Mouse (Mus musculus) left cerebral cortex, postnatal 14 days (tissue): ENCODE measurements around the gene Kpna7. TPM values are rescaled to one million over a fixed set of nuclear protein-coding genes. Genes with fewer than 3 reads are reported as not detected.
"Not testable (repeated sequence)": the region's sequence is repeated elsewhere in the genome, so short reads cannot be mapped to it uniquely, and the experiment has no call there.

ENCODE experiments used
- DNase-seq, 2 experiments: peaks; one replicate each; pipeline ENCODE4 v3.0.0; 2021 to 2022; ENCODE audit warnings: low spot score in 2 of 2, mixed read lengths in 1 of 2
- intact Hi-C: fragments of 180-260 bp; cut with DNase I; formaldehyde crosslinking; loops from one replicate; pipeline ENCODE4 v1.15.1; 2025
- total RNA-seq, 2 experiments: library from RNA; stranded (reverse); gene quantifications; 2 replicates each; pipeline ENCODE4 v1.2.3; 2021

Gene Kpna7
- total RNA-seq, 2 experiments from 2014 or later = not detected

GRCm38 (mm10) chr5:145105694-145106275 lies 22.0 kb upstream of the Kpna7 start:
- intact Hi-C loops = no loop called here
- no peak for DNase-seq

DNA sequence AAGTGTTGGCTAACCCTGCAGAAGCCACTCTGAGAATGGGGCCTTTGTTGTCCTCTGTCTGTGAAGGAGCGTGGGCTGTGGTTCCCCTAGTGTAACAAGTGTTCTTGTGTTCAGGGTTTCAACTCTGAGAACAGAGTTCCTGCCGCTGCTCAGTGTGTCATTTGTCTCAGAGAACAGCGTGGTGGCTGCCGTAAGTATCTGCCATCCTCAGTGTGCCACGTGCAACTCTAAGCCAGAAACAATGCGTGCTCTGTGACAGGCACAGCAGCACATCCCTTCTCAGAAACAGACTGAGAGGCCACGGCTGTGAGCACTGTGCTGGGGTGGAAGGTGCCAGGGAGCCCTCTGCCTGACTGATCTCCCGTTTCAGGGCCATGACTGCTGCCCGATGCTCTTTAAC lies 20.5 kb upstream of the Kpna7 start:
- DNase-seq = peak; percentile 33 to 51

GRCm38 (mm10) chr5:145102706-145103105 lies 18.9 kb upstream of the Kpna7 start:
- DNase-seq = no peak
- intact Hi-C loops = no loop called here

More for the DNA sequence above, 20.5 kb upstream of the Kpna7 start:
- intact Hi-C loops = no loop called here

DNA sequence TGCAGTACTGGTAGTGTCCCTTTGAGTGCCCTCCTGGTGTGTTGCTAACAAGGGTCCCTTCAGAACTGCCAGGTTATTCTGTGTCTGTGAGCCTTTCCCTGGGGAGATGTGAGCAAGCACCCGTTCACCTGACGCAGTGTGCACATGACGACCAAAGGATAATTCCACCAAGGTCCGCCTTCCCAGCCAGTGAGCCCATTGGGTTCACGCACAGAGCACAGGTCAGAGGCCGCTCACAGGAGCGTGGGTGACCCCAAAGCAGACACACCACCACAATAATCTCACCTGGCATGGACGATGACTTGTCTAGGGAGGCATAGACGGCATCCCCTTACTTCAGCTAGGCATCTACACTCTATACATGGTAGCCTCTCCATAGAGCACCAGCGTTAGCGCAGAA lies 17.6 kb upstream of the Kpna7 start:
- DNase-seq, intact Hi-C loops: not testable (repeated sequence)

DNA sequence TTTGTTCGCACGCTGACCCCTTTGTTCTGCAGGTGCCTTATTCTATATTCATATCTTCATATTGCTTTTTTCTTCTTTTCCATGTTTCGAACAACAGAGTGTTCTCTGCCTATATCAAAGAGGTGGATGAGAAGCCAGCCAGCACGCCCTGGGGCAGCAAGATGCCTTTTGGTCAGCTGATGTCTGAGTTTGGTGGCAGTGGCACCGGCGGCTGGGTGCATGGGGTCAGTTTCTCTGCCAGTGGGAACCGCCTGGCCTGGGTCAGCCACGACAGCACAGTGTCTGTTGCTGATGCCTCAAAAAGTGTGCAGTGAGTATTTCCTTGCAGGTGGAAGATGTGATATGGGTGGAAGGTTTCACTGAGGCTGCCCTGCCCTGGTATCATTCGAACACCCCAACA lies 17.1 kb upstream of the Kpna7 start:
- DNase-seq = no peak
- intact Hi-C loops = no loop called here

GRCm38 (mm10) chr5:145098340-145098821 lies 14.6 kb upstream of the Kpna7 start:
- intact Hi-C loops = no loop called here

GRCm38 (mm10) chr5:145096195-145096594 lies 12.4 kb upstream of the Kpna7 start:
- intact Hi-C loops = no loop called here
- DNase-seq = no peak

More at GRCm38 (mm10) chr5:145098340-145098821, 14.6 kb upstream of the Kpna7 start:
- no peak for DNase-seq

DNA sequence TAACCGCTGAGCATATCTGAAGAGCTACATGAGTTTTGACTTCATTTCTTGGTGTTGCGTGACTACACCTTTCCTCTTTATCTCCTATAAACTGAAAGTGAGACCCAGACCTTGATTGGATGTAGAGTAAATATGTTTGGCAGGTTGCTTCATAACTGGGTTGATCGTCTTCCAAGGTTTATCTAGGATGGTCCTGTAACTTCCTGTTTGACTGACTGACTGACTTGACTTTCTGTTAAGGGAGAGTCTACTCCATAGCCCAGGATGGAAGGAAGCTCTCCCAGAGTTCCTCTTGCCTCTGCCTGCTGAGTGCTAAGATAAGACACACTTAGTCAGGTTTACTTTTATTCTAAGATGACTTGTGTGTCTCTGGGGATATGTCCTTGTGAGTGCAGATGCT lies 6.0 kb upstream of the Kpna7 start:
- DNase-seq = no peak
- intact Hi-C loops = no loop called here

GRCm38 (mm10) chr5:145088186-145088585 lies 4.4 kb upstream of the Kpna7 start:
- DNase-seq = no peak
- intact Hi-C loops = no loop called here

GRCm38 (mm10) chr5:145084822-145085221 lies 992 bp upstream of the Kpna7 start:
- intact Hi-C loops = no loop called here
- no peak for DNase-seq

- DNase-seq, intact Hi-C loops: not testable (repeated sequence)
These were observed 629 bp downstream of the Kpna7 start for GRCm38 (mm10) chr5:145083201-145083600.

GRCm38 (mm10) chr5:145081866-145082613 lies 1.8 kb downstream of the Kpna7 start:
- DNase-seq = no peak
- intact Hi-C loops = no loop called here

DNA sequence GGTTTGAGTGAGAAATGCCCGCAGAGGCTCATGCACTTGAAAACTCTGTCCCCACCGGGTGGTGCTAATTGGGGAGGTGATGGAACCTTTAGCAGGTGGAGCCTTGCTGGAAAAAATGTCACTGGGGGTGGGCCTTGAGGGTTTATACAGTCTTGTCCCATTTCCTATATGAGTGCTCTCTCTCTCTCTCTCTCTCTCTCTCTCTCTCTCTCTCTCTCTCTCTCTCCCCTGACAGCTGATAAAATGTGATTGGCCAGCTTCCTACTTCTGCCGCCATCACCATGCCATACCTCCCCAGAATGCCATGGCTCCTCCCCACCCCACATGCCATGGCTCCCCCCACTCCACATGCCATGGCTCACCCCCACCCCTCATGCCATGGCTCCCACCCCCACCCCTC lies 8.7 kb downstream of the Kpna7 start:
- intact Hi-C loops = no loop called here
- no peak for DNase-seq

DNA sequence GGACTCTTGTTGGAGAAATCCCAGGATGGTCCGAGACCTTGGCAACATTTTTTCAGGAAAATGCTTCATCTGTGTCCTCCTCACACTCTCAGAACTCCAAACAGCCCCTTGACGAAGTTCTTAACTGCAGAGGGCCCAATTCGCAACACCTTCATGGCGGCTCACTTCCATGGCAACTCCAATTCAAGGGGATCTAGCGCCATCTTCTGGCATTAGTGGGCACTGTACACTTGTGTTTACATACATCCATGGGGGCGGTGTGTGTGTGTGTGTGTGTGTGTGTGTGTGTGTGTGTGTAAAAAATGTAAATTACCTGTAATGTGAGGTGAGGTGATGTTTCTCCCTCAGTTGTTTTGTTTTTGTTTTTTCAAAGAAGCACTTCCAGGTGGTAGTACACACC lies 12.5 kb downstream of the Kpna7 start:
- intact Hi-C loops = no loop called here
- DNase-seq = no peak

- peak; percentile 78 to 87 for DNase-seq
- intact Hi-C loops = loop anchor here (10.0 kb wide), 1 partner anchor 65 kb away; no protein-coding TSS in a partner anchor
These were observed 14.1 kb downstream of the Kpna7 start for GRCm38 (mm10) chr5:145069707-145070106.

DNA sequence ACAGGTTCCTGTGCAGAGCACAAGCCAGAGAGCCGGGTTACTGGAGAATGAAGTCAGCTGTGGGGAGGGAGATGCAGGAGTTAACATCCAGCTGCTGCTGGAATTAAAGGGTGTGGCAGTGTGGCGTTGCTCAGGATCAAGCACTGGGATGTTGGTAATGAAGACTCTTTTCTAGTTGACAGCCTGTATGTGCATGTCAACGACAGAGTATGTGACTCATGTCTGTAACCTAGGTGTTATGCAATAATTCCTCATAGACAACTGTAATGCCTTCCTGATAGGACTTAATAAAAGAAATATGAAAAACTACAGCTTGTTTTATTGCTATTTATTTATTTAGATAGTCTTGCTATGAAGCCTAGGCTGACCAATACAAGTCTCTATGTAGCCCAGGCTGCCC lies 15.0 kb downstream of the Kpna7 start:
- no peak for DNase-seq
- intact Hi-C loops = loop anchor here (10.0 kb wide), 1 partner anchor 64 kb away; no protein-coding TSS in a partner anchor

DNA sequence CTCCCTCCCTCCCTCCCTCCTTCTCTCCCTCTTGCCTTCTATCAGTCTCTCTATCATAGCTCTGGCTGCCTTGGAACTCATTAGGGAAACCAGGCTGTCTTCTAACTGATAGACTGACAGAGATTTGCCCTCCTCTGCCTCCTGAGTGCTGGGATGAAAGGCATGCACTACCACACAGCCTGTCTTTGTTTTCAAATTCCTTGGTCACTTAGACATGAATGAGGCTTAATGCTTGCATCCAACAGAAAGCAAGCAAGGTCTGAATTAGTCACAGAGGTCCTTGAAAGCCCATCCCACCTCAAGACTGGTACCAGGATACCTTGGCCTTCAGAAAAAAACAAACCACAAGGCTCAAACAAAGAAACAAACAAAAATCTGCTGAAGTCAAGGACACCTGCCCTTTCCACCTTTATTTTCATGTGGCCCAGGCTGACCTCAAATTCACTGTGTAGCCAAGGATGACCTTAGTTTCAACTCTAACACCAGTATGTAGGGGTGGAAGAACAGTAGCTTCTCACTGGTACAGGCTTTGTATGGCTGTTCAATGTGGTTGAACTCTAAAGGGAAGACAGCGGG lies 19.0 kb downstream of the Kpna7 start:
- intact Hi-C loops = loop anchor here (10.0 kb wide), 1 partner anchor 60 kb away; no protein-coding TSS in a partner anchor
- DNase-seq = no peak

GRCm38 (mm10) chr5:145059524-145059923 lies 24.3 kb downstream of the Kpna7 start:
- intact Hi-C loops = no loop called here
- no peak for DNase-seq

- intact Hi-C loops = no loop called here
- no peak for DNase-seq
These were observed 25.1 kb downstream of the Kpna7 start for GRCm38 (mm10) chr5:145058722-145059121.

DNA sequence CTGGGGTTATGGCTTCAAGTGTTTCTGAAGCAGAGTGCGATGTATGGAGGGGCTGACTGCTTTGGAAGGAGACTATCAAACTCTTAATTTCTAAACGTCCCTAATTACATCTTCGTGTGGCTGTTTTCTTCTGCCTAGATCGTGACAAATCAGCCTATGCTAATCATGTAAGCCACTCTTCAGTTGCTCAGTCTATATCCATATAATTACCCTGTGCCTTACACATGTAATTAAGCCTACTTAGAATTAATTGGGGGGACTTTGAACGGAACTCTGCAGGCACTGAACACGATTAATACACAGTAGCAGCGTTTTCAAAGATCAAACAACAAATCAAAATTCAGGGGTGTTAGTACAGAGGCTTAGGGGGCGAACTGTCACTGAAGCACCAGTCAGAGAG lies 25.9 kb downstream of the Kpna7 start:
- DNase-seq = no peak
- intact Hi-C loops = no loop called here
